Mouse (Mus musculus): ENCODE measurements around the gene Fancc. TPM values are rescaled to one million over a fixed set of nuclear protein-coding genes. Genes with fewer than 3 reads are reported as not detected.
A peak's percentile ranks its signal among the peaks of the same experiment; 100 is the strongest.

Gene Fancc
- polyA plus RNA-seq, 1 experiment = 18.4 TPM

DNA sequence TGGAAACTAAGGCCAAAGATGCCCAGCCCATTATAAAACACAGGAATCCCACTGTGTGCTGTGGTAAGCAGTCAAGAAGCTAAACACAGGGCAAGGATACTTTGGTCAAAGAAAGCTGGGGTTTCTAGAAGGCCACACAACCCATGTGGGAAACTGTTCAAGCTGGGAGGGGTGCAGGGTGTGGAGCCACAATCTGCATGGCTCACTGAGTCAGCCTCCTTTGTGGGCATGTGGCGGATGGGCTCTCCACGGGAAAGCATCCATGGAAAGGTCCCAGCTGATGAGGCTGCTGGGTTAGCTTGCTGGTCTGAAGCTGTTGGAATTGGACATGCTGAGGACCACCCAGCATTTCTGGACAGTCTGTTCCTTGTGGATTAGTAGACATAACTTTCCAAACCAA is 154.3 kb downstream of the Fancc start:
- no peak for DNase-seq
- no peaks in the 10 kb centered on the region for H3K27me3 ChIP-seq (ENCODE audit: control insufficient read depth, insufficient read depth, low read length)
- no peak overlapping the region for H3K4me3 ChIP-seq (replicated peaks; ENCODE audit: insufficient read depth, low read depth, low read length)
- 42% methylated on average over 2 of the region's 2 CpGs for WGBS
- H3K4me1 ChIP-seq (ENCODE audit: control insufficient read depth, insufficient read depth, low read length) = no peaks in the 10 kb centered on the region
- no peak overlapping the region for H3K27ac ChIP-seq (ENCODE audit: insufficient read depth, low read length)
- TF ChIP-seq CTCF (IDR thresholded peaks at IDR 0.05; ENCODE audit: borderline replicate concordance, insufficient read depth, low read depth, low read length) (no peak), POLR2A (IDR thresholded peaks at IDR 0.05; ENCODE audit: borderline replicate concordance, insufficient read depth, low read length) (no peak)

DNA sequence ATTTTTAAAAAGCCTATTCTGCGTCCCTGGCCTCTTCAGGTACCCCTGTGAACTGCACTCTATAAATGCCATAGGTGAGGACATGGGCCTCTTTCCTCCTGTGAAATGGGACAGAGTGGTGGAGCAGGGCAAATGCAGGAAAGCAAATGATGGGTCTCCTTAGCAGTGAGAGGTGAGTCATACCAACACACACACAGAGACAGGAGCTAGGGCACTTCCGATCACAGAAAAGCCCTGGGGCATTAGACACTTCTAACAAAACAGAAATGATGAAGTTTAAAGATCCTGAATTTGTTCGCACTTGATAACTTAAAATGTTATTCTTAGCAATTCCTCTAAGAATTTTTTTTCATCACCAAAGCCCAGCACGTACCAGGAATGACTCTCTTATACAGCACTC is 157.1 kb downstream of the Fancc start:
- no peak overlapping the region for H3K4me3 ChIP-seq (replicated peaks; ENCODE audit: insufficient read depth, low read depth, low read length)
- 94% methylated on average over 4 of the region's 4 CpGs for WGBS
- H3K4me1 ChIP-seq (ENCODE audit: control insufficient read depth, insufficient read depth, low read length) = no peaks in the 10 kb centered on the region
- no peaks in the 10 kb centered on the region for H3K27me3 ChIP-seq (ENCODE audit: control insufficient read depth, insufficient read depth, low read length)
- no peak for DNase-seq
- TF ChIP-seq CTCF (IDR thresholded peaks at IDR 0.05; ENCODE audit: borderline replicate concordance, insufficient read depth, low read depth, low read length) (no peak), POLR2A (IDR thresholded peaks at IDR 0.05; ENCODE audit: borderline replicate concordance, insufficient read depth, low read length) (no peak)
- no peak overlapping the region for H3K27ac ChIP-seq (ENCODE audit: insufficient read depth, low read length)

DNA sequence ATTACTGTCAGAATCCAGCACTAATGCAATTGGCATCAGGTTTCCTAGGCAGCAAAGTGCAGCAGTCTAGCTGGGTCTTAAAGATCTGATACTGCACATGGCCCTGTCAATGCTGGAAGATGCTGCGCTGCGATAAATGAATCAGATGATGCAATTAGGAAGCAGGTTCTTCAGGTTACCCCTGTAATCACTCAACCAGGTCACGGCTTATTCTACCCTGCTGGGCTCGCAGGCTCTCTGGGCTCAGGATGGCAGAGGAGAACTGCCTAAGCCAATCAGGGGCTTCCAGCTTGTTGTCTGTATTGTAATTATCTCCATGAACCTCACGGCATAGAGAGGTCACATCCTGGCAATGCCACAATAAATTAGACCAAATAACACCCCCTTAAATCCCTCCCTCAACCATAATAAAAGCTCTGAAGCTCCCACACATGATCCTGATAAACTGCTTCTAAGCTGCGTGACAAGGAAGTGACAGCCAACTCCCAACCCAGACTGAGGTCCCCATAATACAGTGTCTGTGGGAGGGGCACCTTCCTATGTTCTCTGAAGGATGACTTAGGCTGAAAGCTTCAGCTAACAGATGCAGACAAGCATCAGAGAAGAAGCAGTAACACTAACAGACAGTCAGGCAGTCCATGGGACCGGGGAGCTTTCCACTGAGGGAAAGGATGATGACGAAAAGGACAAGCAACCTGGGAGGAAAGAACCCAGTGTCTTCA is 159.7 kb downstream of the Fancc start:
- no peak for DNase-seq
- no peak overlapping the region for H3K27ac ChIP-seq (ENCODE audit: insufficient read depth, low read length)
- 63% methylated on average over 8 of the region's 8 CpGs for WGBS
- no peaks in the 10 kb centered on the region for H3K27me3 ChIP-seq (ENCODE audit: control insufficient read depth, insufficient read depth, low read length)
- no peaks in the 10 kb centered on the region for H3K4me1 ChIP-seq (ENCODE audit: control insufficient read depth, insufficient read depth, low read length)
- H3K4me3 ChIP-seq (replicated peaks; ENCODE audit: insufficient read depth, low read depth, low read length) = no peak overlapping the region
- TF ChIP-seq POLR2A (IDR thresholded peaks at IDR 0.05; ENCODE audit: borderline replicate concordance, insufficient read depth, low read length) = no peak
- no peak for TF ChIP-seq CTCF (IDR thresholded peaks at IDR 0.05; ENCODE audit: borderline replicate concordance, insufficient read depth, low read depth, low read length)

DNA sequence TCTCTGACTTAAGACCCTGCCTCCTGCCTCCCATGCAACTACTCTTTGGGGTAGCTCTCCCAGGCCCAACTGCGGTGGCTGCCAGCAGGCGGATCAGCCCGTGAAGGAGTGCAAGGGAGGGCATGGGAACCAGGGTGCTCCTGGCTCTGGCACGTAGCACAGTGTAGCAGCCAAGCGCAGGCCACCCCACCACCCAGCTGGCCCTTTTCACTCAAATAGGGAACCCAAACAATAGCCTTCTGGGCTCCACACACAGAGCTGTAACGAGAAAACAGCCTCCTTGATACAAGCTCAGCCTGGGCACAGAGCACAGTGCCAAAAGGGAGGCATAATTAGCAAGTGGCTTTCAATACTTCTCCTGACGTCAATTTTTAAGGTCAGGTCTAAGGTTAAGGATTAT is 160.7 kb downstream of the Fancc start:
- no peaks in the 10 kb centered on the region for H3K27me3 ChIP-seq (ENCODE audit: control insufficient read depth, insufficient read depth, low read length)
- H3K4me1 ChIP-seq (ENCODE audit: control insufficient read depth, insufficient read depth, low read length) = no peaks in the 10 kb centered on the region
- no peak overlapping the region for H3K4me3 ChIP-seq (replicated peaks; ENCODE audit: insufficient read depth, low read depth, low read length)
- WGBS = 33% methylated on average over 7 of the region's 7 CpGs
- DNase-seq = no peak
- no peak for TF ChIP-seq POLR2A (IDR thresholded peaks at IDR 0.05; ENCODE audit: borderline replicate concordance, insufficient read depth, low read length)
- no peak for TF ChIP-seq CTCF (IDR thresholded peaks at IDR 0.05; ENCODE audit: borderline replicate concordance, insufficient read depth, low read depth, low read length)
- H3K27ac ChIP-seq (ENCODE audit: insufficient read depth, low read length) = no peak overlapping the region; the same call in 1 of the 2 replicates

DNA sequence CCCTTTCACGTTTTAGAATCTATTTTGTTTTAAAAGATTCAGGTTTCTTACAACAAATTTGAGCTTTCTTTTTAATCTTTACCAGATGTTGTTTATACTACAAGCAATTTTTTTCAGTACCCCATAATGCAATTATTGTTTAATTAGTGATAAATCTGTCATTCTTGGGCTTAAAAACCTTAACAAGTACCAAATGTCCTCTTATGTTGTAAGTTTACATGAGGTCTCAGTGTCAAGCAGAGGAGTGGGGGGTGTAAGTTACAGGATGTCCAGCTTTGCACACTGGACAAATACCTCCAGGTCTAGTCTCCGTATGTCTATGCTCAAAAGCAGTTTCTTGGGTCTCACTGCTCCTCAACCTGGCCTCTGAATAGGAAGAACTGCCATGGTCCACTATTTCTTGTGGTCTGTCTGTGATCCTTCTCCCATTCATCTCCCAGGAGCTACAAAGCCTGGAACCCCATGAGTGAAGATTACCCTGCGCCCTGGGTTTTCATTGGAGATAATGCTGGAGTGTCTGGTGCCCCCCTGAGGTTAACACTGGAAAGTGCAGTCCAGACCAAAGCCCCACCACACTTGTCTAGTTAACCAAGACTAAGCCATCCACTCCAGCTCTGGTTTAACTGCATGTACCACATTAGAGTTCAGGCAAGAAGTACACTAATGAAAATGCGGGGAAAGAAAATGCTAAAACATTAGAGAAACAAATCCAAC is 161.5 kb downstream of the Fancc start:
- DNase-seq = peak in 1 of 2 experiments; percentile 56
- Histone ChIP-seq H3K4me3 (replicated peaks; ENCODE audit: insufficient read depth, low read depth, low read length) (no peak overlapping the region), H3K27me3 (ENCODE audit: control insufficient read depth, insufficient read depth, low read length) (no peaks in the 10 kb centered on the region), H3K27ac (ENCODE audit: insufficient read depth, low read length) (no peak overlapping the region), H3K4me1 (ENCODE audit: control insufficient read depth, insufficient read depth, low read length) (0 out of 2 replicates have a peak, but pooled peaks cover under 1% of the 10 kb centered on the region)
- 77% methylated on average over 4 of the region's 4 CpGs for WGBS
- TF ChIP-seq CTCF (IDR thresholded peaks at IDR 0.05; ENCODE audit: borderline replicate concordance, insufficient read depth, low read depth, low read length) (peak; percentile 73), POLR2A (IDR thresholded peaks at IDR 0.05; ENCODE audit: borderline replicate concordance, insufficient read depth, low read length) (no peak)

DNA sequence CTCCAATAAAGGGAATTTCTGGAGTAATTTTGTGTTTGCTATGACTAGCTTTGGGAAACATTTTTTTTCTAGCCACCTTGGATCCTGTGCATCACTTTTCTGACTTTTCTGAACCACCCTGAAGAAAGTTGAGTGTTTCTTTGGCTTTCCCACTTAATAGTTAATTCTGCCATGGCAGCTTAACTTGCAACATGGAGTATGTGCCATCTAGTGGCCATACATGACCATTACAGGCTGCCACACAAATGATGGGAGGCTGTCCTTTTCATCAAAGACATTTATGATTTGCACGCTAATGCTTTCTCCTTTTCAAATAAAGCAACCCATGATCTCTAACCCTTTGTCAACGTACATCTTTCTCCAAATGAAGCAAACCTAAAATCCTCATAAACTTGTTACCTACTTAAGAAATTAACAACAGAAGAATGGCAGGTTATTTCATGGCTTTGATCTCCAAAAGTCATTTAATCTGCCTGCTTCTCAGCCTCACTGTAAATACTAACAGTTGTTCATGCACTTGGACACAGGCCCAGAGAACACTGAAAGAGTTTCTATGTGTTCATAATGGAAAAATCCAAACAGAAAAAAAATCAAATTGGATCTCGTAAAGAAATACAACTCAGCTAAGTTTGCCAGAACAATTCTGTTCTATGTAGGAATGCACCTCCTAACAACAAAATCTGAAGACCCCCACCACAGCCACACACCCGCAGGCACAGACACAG is 164.3 kb downstream of the Fancc start:
- DNase-seq = peak; percentile 58 to 64
- Histone ChIP-seq H3K4me3 (replicated peaks; ENCODE audit: insufficient read depth, low read depth, low read length) (no peak overlapping the region), H3K4me1 (ENCODE audit: control insufficient read depth, insufficient read depth, low read length) (0 out of 2 replicates have a peak, but pooled peaks cover 3% of the 10 kb centered on the region), H3K27me3 (ENCODE audit: control insufficient read depth, insufficient read depth, low read length) (no peaks in the 10 kb centered on the region), H3K27ac (ENCODE audit: insufficient read depth, low read length) (no peak overlapping the region)
- no peak for TF ChIP-seq POLR2A (IDR thresholded peaks at IDR 0.05; ENCODE audit: borderline replicate concordance, insufficient read depth, low read length)
- TF ChIP-seq CTCF (IDR thresholded peaks at IDR 0.05; ENCODE audit: borderline replicate concordance, insufficient read depth, low read depth, low read length) = peak; percentile 64
- WGBS = 44% methylated on average over 4 of the region's 4 CpGs

DNA sequence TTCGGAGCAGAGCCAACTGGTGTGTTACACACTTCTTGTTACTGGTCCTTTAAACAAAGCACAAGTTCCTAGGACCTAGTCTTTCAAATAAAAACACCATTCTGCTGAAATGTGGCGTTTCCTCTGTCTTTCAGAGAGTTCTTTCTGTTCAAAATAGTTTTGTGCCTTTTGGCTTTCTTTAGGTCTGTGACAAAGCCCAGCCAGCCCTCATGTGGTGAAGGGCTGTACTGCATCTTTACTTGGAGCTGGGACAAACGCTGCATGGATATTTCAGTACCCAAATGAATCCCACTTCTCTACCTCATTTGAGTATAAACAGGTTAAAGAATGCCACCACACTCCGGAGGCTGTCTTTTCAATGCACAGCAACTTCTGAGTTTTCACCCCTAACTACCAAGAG is 165.7 kb downstream of the Fancc start:
- no peaks in the 10 kb centered on the region for H3K27me3 ChIP-seq (ENCODE audit: control insufficient read depth, insufficient read depth, low read length)
- WGBS = 46% methylated on average over 4 of the region's 4 CpGs
- TF ChIP-seq POLR2A (IDR thresholded peaks at IDR 0.05; ENCODE audit: borderline replicate concordance, insufficient read depth, low read length) = no peak
- peak; percentile 77 for TF ChIP-seq CTCF (IDR thresholded peaks at IDR 0.05; ENCODE audit: borderline replicate concordance, insufficient read depth, low read depth, low read length)
- H3K4me3 ChIP-seq (replicated peaks; ENCODE audit: insufficient read depth, low read depth, low read length) = no peak overlapping the region
- H3K4me1 ChIP-seq (ENCODE audit: control insufficient read depth, insufficient read depth, low read length) = 0 out of 2 replicates have a peak, but pooled peaks cover 3% of the 10 kb centered on the region
- H3K27ac ChIP-seq (ENCODE audit: insufficient read depth, low read length) = no peak overlapping the region
- peak; percentile 59 to 70 for DNase-seq
